Mouse (Mus musculus) spleen, postnatal 36 days (tissue): ENCODE results near the gene Acot5.

Source experiments
- DNase-seq, 2 experiments: peaks; one replicate each; pipeline ENCODE4 v3.0.0; 2022; ENCODE audit warnings: low spot score in 2 of 2, mixed read lengths in 1 of 2

Gene Acot5

GRCm38 (mm10) chr12:84119584-84119983 is 50.5 kb downstream of the Acot5 start:
- no peak for DNase-seq
